Mouse (Mus musculus) heart, postnatal 0 days (tissue): ENCODE data around the gene Msln. TPM values are rescaled to one million over a fixed set of nuclear protein-coding genes. Genes with fewer than 3 reads are reported as not detected.

Source experiments
- ATAC-seq: fragments of 200-750 bp; cut with Nextera tagmentation; 2 replicates; pipeline ENCODE4 v1.8.0; 2017; ENCODE audit warnings: low read depth, moderate number of reproducible peaks, moderate library complexity; ENCODE audit not compliant: insufficient read depth
- DNase-seq: peaks from one replicate; pipeline ENCODE4 v3.0.0-alpha.2; 2016; ENCODE audit warnings: low spot score
- H3K27ac ChIP-seq: fragments of 300-500 bp; sonication (generic); 2 replicates; pipeline ENCODE4 v1.5.1; 2014; ENCODE audit warnings: low read depth, mild to moderate bottlenecking
- H3K27me3 ChIP-seq: fragments of 300-500 bp; sonication (generic); 2 replicates; pipeline ENCODE4 v1.6.1; 2014; ENCODE audit warnings: low read length, mixed read lengths; ENCODE audit not compliant: control insufficient read depth, insufficient read depth
- H3K36me3 ChIP-seq: fragments of 300-500 bp; sonication (generic); replicated peaks from 2 replicates; pipeline ENCODE4 v1.6.1; 2014; ENCODE audit warnings: low read length, mixed read lengths; ENCODE audit not compliant: control insufficient read depth, insufficient read depth
- H3K4me1 ChIP-seq: fragments of 300-500 bp; sonication (generic); 2 replicates; pipeline ENCODE4 v1.6.1; 2014; ENCODE audit warnings: antibody characterized with exemption; ENCODE audit not compliant: control insufficient read depth, insufficient read depth
- H3K4me2 ChIP-seq: fragments of 300-500 bp; sonication (generic); 2 replicates; pipeline ENCODE4 v1.6.1; 2014; ENCODE audit warnings: low read depth, mild to moderate bottlenecking, low read length, moderate library complexity
- H3K4me3 ChIP-seq: fragments of 300-500 bp; sonication (generic); 2 replicates; pipeline ENCODE4 v1.5.1; 2014; ENCODE audit warnings: low read depth, low read length
- H3K9ac ChIP-seq: fragments of 300-500 bp; sonication (generic); replicated peaks from 2 replicates; pipeline ENCODE4 v1.6.1; 2014; ENCODE audit warnings: low read depth, low read length, mixed read lengths
- H3K9me3 ChIP-seq: fragments of 300-500 bp; sonication (generic); replicated peaks from 2 replicates; pipeline ENCODE4 v1.6.1; 2016; ENCODE audit warnings: low read length; ENCODE audit not compliant: control insufficient read depth
- CTCF ChIP-seq: IDR thresholded peaks from 2 replicates; pipeline ENCODE4 v1.5.1; 2016; ENCODE audit warnings: antibody characterized with exemption, control low read depth, low read depth
- EP300 ChIP-seq: IDR thresholded peaks from 2 replicates; pipeline ENCODE4 v1.6.1; 2016; ENCODE audit warnings: antibody characterized with exemption, low read depth
- WGBS: fragments of 180-500 bp; shearing (Covaris S2); extraction: QIAGEN DNeasy Blood & Tissue Kit; methylation state at CpG from one replicate; pipeline ENCODE4 v1.1.7; 2014; 5-methylcytosine and 5-hydroxymethylcytosine counted together
- polyA plus RNA-seq: library from polyadenylated mRNA; unstranded; fragments of >200 nt; fragmentation: Nextera tagmentation; extraction: Ambion mirVana; gene quantifications from 2 replicates; pipeline ENCODE4 v1.2.1, GENCODE M21; 2015
- total RNA-seq: library from RNA; depleted of rRNA; stranded (reverse); fragments of >200 nt; gene quantifications from 2 replicates; pipeline ENCODE4 v1.2.3, GENCODE M21; 2014; ENCODE audit warnings: low replicate concordance

The Msln gene
- total and polyA plus RNA-seq, 2 experiments from 2014 or later = 60.3 to 83.3 TPM

DNA sequence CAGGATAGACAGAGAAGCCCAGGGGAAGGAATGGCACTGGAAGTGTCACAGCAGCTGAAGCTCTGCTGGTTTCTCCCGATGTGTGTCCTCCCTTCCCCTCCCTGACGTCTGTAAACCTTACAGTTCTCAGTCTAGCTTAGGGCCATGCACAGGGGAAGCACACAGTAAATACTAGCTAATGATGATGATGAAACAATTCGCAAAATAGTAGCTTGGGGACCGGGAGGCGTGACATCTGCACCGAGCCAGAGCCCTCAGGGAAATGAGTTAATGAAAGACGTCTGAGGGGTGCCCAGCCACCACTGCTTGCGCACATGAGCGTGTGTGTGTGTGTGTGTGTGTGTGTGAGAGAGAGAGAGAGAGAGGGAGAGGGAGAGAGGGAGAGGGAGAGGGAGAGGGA is 15.2 kb upstream of the Msln start:
- no peak for TF ChIP-seq CTCF
- TF ChIP-seq EP300 = no peak
- H3K4me2 ChIP-seq = no peak overlapping the region
- no peak overlapping the region for H3K4me3 ChIP-seq
- H3K4me1 ChIP-seq = peaks cover 3% of the 10 kb centered on the region
- no peaks in the 10 kb centered on the region for H3K9me3 ChIP-seq
- WGBS = 49% methylated on average over 9 of the region's 9 CpGs
- no peak overlapping the region for H3K27ac ChIP-seq
- H3K36me3 ChIP-seq = no peaks in the 10 kb centered on the region
- no peak overlapping the region for H3K9ac ChIP-seq
- ATAC-seq (no peak), DNase-seq (no peak)
- no peaks in the 10 kb centered on the region for H3K27me3 ChIP-seq

DNA sequence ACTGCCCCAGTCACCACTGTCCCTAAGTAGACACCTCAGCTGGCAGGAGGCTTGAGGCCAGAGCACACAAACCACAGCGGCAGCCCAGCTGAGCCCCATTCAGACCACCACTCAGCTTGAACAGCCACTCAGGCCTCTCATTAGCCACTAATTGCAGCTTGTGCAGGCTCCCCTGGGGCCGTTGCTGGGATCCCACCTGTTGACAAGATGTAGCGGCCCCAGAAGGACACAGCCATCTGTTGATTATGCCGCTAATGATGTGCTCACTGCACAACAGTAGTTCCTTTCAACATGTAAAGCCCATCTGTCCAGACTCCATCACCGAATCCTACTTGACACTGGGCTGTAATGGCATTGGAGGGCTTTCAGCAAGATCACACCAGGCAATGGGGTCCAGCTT is 11.7 kb upstream of the Msln start:
- Histone ChIP-seq H3K4me3 (no peak overlapping the region), H3K36me3 (no peaks in the 10 kb centered on the region), H3K27ac (no peak overlapping the region), H3K4me1 (no peaks in the 10 kb centered on the region), H3K27me3 (no peaks in the 10 kb centered on the region), H3K4me2 (no peak overlapping the region), H3K9me3 (no peaks in the 10 kb centered on the region), H3K9ac (no peak overlapping the region)
- ATAC-seq = no peak
- DNase-seq = no peak
- no peak for TF ChIP-seq EP300
- TF ChIP-seq CTCF = no peak
- WGBS = 60% methylated on average over 5 of the region's 5 CpGs

DNA sequence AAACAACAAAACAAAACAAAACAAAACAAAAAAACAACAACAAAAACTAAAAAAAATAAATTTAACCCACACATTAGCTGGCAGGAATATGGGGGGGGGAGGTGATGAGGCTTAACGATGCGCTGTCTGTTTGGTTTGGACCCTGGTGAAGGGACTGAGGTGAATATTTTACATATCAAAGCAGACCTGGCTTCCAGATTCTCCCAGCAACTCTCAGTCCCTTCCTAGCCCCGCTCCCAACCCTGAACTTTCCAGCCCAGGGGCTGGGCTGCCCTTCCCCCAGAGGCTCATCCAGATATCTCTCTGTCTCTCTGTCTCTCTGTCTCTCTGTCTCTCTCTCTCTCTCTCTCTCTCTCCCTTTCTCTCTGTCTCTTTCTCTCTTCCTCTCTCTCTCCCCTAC is 8.4 kb upstream of the Msln start:
- ATAC-seq = no peak
- no peak overlapping the region for H3K4me3 ChIP-seq
- DNase-seq = no peak
- H3K9me3 ChIP-seq = no peaks in the 10 kb centered on the region
- H3K4me1 ChIP-seq = no peaks in the 10 kb centered on the region
- no peak overlapping the region; the same call in 1 of the 2 replicates for H3K27ac ChIP-seq
- H3K4me2 ChIP-seq = no peak overlapping the region
- no peaks in the 10 kb centered on the region for H3K27me3 ChIP-seq
- 31% methylated on average over 3 of the region's 3 CpGs for whole genome bisulfite sequencing
- TF ChIP-seq EP300 (no peak), CTCF (no peak)
- no peak overlapping the region for H3K9ac ChIP-seq
- no peaks in the 10 kb centered on the region for H3K36me3 ChIP-seq

DNA sequence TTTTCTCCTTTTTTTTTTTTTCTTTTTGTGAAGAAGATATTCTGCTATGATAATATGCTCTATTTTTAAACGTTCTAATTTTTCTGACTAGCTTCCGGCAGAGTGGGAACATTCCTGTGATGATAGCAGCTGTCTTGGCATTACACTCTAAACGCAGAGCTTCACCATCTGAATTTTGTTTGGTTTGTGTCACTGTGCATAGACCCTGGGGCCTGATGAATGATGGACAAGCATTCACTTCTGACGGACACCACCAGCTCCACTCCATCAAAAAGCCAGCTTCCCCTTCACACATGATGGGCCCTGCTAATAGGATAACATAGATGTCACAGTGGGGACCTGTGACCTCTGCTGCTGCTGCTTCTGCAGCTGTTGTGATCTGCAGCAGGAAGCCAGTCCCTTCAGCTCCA is 7.4 kb upstream of the Msln start:
- Histone ChIP-seq H3K9ac (no peak overlapping the region), H3K27ac (no peak overlapping the region; the same call in 1 of the 2 replicates), H3K27me3 (no peaks in the 10 kb centered on the region), H3K4me2 (no peak overlapping the region), H3K4me1 (no peaks in the 10 kb centered on the region), H3K36me3 (no peaks in the 10 kb centered on the region), H3K4me3 (no peak overlapping the region), H3K9me3 (no peaks in the 10 kb centered on the region)
- peak; percentile 24; the same call in 1 of the 2 replicates for ATAC-seq
- no peak for DNase-seq
- WGBS = 20% methylated on average over 4 of the region's 4 CpGs
- no peak for TF ChIP-seq CTCF

DNA sequence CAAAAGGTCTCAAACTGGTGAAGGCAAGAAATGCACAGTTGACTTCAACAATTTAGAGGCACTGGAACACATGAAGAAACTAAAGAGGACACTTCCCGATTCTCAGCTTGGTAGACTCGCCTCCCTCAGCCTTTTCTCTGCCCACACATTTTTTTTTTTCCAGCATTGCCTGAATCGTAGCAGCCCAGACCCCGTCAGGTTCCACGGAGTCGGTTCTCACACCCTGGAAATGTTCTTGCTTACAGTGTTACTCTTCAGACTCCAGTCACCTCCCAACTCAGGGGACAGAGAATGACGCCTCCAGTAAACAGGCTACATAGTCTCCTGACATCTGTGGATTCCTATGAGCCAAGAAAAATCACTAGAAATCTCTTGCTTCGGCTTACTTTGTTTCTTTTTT is 6.0 kb upstream of the Msln start:
- H3K4me1 ChIP-seq = no peaks in the 10 kb centered on the region
- WGBS = 65% methylated on average over 8 of the region's 8 CpGs
- H3K4me3 ChIP-seq = no peak overlapping the region
- no peak for DNase-seq
- H3K27me3 ChIP-seq = no peaks in the 10 kb centered on the region
- no peak overlapping the region for H3K27ac ChIP-seq
- no peak overlapping the region for H3K4me2 ChIP-seq
- no peaks in the 10 kb centered on the region for H3K9me3 ChIP-seq
- no peak overlapping the region for H3K9ac ChIP-seq
- ATAC-seq = no peak
- TF ChIP-seq CTCF (no peak), EP300 (no peak)
- H3K36me3 ChIP-seq = no peaks in the 10 kb centered on the region

DNA sequence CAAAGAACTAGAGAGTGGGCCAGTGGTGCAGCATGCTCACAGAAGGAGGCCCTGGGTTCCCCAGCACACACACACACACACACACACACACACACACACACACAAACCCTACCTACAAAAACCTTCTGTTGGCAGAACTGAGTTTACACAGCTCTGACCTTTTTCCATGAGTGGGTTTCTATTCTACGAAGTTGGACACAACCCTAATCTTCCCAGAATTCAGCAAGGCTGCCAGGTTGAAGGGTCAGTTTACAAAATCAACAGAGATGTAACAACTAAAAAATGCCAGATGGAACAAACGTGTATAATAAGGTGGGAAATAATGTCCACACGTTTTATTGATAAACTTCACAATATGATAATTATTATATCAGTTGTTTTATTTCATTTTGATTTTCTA is 3.5 kb upstream of the Msln start:
- ATAC-seq (no peak), DNase-seq (no peak)
- WGBS = 54% methylated on average over 3 of the region's 3 CpGs
- H3K4me1 ChIP-seq = no peaks in the 10 kb centered on the region
- H3K27me3 ChIP-seq = no peaks in the 10 kb centered on the region
- no peaks in the 10 kb centered on the region for H3K36me3 ChIP-seq
- H3K4me3 ChIP-seq = no peak overlapping the region
- no peaks in the 10 kb centered on the region for H3K9me3 ChIP-seq
- TF ChIP-seq EP300 = no peak
- TF ChIP-seq CTCF = no peak
- H3K27ac ChIP-seq = no peak overlapping the region
- no peak overlapping the region for H3K4me2 ChIP-seq
- H3K9ac ChIP-seq = no peak overlapping the region
